Mouse (Mus musculus) common myeloid progenitor, adult 5-6 weeks (primary cell): ENCODE measurements around the gene Hibadh. TPM values are rescaled to one million over a fixed set of nuclear protein-coding genes. Genes with fewer than 3 reads are reported as not detected.

Source experiments
- ATAC-seq: replicated peaks from 2 replicates; pipeline ENCODE4 v1.8.0; 2016; ENCODE audit warnings: low read depth, mild to moderate bottlenecking, moderate TSS enrichment, inconsistent platforms; ENCODE audit not compliant: poor library complexity, severe bottlenecking
- total RNA-seq: library from RNA; stranded (forward); fragments of 200-1000, 187-1606 nt; gene quantifications from 2 replicates; pipeline ENCODE4 v1.2.3, GENCODE M21; 2017

The Hibadh gene
- total RNA-seq, 1 experiment from 2014 or later, result 57.6 TPM

- ATAC-seq, result no peak
Observed at GRCm38 (mm10) chr6:52578322-52578721, 61.9 kb downstream of the Hibadh start.

- 0 out of 2 replicates have a peak, but pooled peaks have one; percentile 73 for ATAC-seq
Observed at GRCm38 (mm10) chr6:52577270-52577669, 62.9 kb downstream of the Hibadh start.

- no peak for ATAC-seq
Observed at GRCm38 (mm10) chr6:52568706-52569105, 71.5 kb downstream of the Hibadh start.

GRCm38 (mm10) chr6:52567327-52568299, 72.6 kb downstream of the Hibadh start:
- no peak for ATAC-seq

- no peak for ATAC-seq
Observed at GRCm38 (mm10) chr6:52565210-52565609, 75.0 kb downstream of the Hibadh start.

GRCm38 (mm10) chr6:52562994-52563393, 77.2 kb downstream of the Hibadh start:
- ATAC-seq, result no peak

- no peak for ATAC-seq
Observed at GRCm38 (mm10) chr6:52559041-52559440, 81.1 kb downstream of the Hibadh start.

- ATAC-seq, result no peak
Observed at GRCm38 (mm10) chr6:52544376-52544775, 95.8 kb downstream of the Hibadh start.

- ATAC-seq, result no peak
Observed at GRCm38 (mm10) chr6:52542464-52542863, 97.7 kb downstream of the Hibadh start.

- ATAC-seq, result no peak
Observed at GRCm38 (mm10) chr6:52539911-52540310, 100.3 kb downstream of the Hibadh start.

GRCm38 (mm10) chr6:52535072-52535704, 105.0 kb downstream of the Hibadh start:
- ATAC-seq, result no peak

GRCm38 (mm10) chr6:52532144-52532492, 108.1 kb downstream of the Hibadh start:
- no peak for ATAC-seq

GRCm38 (mm10) chr6:52531366-52532143, 108.6 kb downstream of the Hibadh start:
- ATAC-seq, result no peak

GRCm38 (mm10) chr6:52530861-52531260, 109.3 kb downstream of the Hibadh start:
- ATAC-seq, result no peak

GRCm38 (mm10) chr6:52524226-52524625, 116.0 kb downstream of the Hibadh start:
- ATAC-seq, result no peak

- no peak for ATAC-seq
Observed at GRCm38 (mm10) chr6:52518704-52519103, 121.5 kb downstream of the Hibadh start.

- ATAC-seq, result no peak
Observed at GRCm38 (mm10) chr6:52517272-52517671, 122.9 kb downstream of the Hibadh start.

- no peak for ATAC-seq
Observed at GRCm38 (mm10) chr6:52513876-52514405, 126.2 kb downstream of the Hibadh start.

GRCm38 (mm10) chr6:52508789-52509188, 131.4 kb downstream of the Hibadh start:
- no peak for ATAC-seq

GRCm38 (mm10) chr6:52507946-52508345, 132.2 kb downstream of the Hibadh start:
- ATAC-seq, result no peak
